Mouse (Mus musculus) heart, embryonic 14.5 days (tissue): Measurements from ENCODE around the gene Snx29. TPM values are rescaled to one million over a fixed set of nuclear protein-coding genes. Genes with fewer than 3 reads are reported as not detected.

Experiments
- ATAC-seq: fragments of 200-750 bp; cut with Nextera tagmentation; 2 replicates; pipeline ENCODE4 v1.8.0; 2017; ENCODE audit warnings: low read depth, moderate TSS enrichment; ENCODE audit not compliant: insufficient number of reproducible peaks, insufficient read depth, low FRiP score
- H3K27ac ChIP-seq, 2 experiments: fragments of 200-500 bp in 1 of 2; fragments of 300-500 bp in 1 of 2; sonication (generic) in 1 of 2; replicated peaks in 1 of 2; 2 replicates each; pipeline ENCODE4 v1.5.1; 2012 to 2014; ENCODE audit warnings: low read depth in 2 of 2, low read length in 2 of 2, control low read depth in 1 of 2, mild to moderate bottlenecking in 1 of 2, mixed read lengths in 1 of 2; ENCODE audit not compliant: control insufficient read depth in 1 of 2, insufficient read depth in 1 of 2
- H3K27me3 ChIP-seq: fragments of 300-500 bp; sonication (generic); 2 replicates; pipeline ENCODE4 v1.6.1; 2014; ENCODE audit warnings: mild to moderate bottlenecking, low read length, control low read depth; ENCODE audit not compliant: control insufficient read depth, insufficient read depth
- H3K36me3 ChIP-seq: fragments of 300-500 bp; sonication (generic); 2 replicates; pipeline ENCODE4 v1.6.1; 2014; ENCODE audit warnings: mild to moderate bottlenecking, control low read depth, low read length, mixed read lengths; ENCODE audit not compliant: control insufficient read depth, insufficient read depth
- H3K4me1 ChIP-seq, 2 experiments: fragments of 200-500 bp in 1 of 2; fragments of 300-500 bp in 1 of 2; sonication (generic) in 1 of 2; 2 replicates each; pipeline ENCODE4 v1.6.1; 2012 to 2014; ENCODE audit warnings: low read length in 2 of 2, control low read depth in 1 of 2, mixed read lengths in 1 of 2; ENCODE audit not compliant: control insufficient read depth in 2 of 2, insufficient read depth in 2 of 2
- H3K4me2 ChIP-seq: fragments of 300-500 bp; sonication (generic); 2 replicates; pipeline ENCODE4 v1.6.1; 2014; ENCODE audit warnings: mild to moderate bottlenecking, low read length
- H3K4me3 ChIP-seq, 2 experiments: fragments of 200-500 bp in 1 of 2; fragments of 300-500 bp in 1 of 2; sonication (generic) in 1 of 2; 2 replicates each; pipeline ENCODE4 v1.5.1; 2012 to 2014; ENCODE audit warnings: low read length in 2 of 2, mild to moderate bottlenecking in 2 of 2, control low read depth in 1 of 2, low read depth in 1 of 2, moderate library complexity in 1 of 2; ENCODE audit not compliant: control insufficient read depth in 1 of 2, insufficient read depth in 1 of 2
- H3K9ac ChIP-seq: fragments of 300-500 bp; sonication (generic); 2 replicates; pipeline ENCODE4 v1.6.1; 2014; ENCODE audit warnings: mild to moderate bottlenecking, low read length
- H3K9me3 ChIP-seq: fragments of 300-500 bp; sonication (generic); 2 replicates; pipeline ENCODE4 v1.6.1; 2016; ENCODE audit warnings: low read length, control low read depth; ENCODE audit not compliant: control insufficient read depth
- WGBS: fragments of 180-500 bp; shearing (Covaris S2); extraction: QIAGEN DNeasy Blood & Tissue Kit; methylation state at CpG from one replicate; pipeline ENCODE4 v1.1.7; 2014; 5-methylcytosine and 5-hydroxymethylcytosine counted together
- polyA plus RNA-seq: library from polyadenylated mRNA; unstranded; fragments of >200 nt; fragmentation: Nextera tagmentation; extraction: Ambion mirVana; gene quantifications from 2 replicates; pipeline ENCODE4 v1.2.1, GENCODE M21; 2014

The Snx29 gene
- polyA plus RNA-seq, 1 experiment from 2014 or later: 7.7 TPM

- peaks cover 2 to 8% of the 10 kb centered on the region in 2 experiments; a peak in 3 of 4 replicates for H3K4me1 ChIP-seq
- no peak overlapping the region for H3K27ac ChIP-seq
- ATAC-seq: no peak
- H3K4me3 ChIP-seq: no peak overlapping the region
- no peaks in the 10 kb centered on the region for H3K36me3 ChIP-seq
- H3K9me3 ChIP-seq: no peaks in the 10 kb centered on the region
- WGBS: 56% methylated on average over 1 of the region's 1 CpGs
- H3K9ac ChIP-seq: no peak overlapping the region
- H3K27me3 ChIP-seq: no peaks in the 10 kb centered on the region
- no peak overlapping the region for H3K4me2 ChIP-seq
Observed at GRCm38 (mm10) chr16:11638739-11639138, 316.0 kb downstream of the Snx29 start.

GRCm38 (mm10) chr16:11639936-11640335 lies 317.2 kb downstream of the Snx29 start:
- Histone ChIP-seq H3K4me1 (peaks cover 2 to 8% of the 10 kb centered on the region in 2 experiments; a peak in 3 of 4 replicates), H3K4me2 (no peak overlapping the region), H3K27ac (no peak overlapping the region), H3K36me3 (no peaks in the 10 kb centered on the region), H3K27me3 (no peaks in the 10 kb centered on the region), H3K4me3 (no peak overlapping the region), H3K9me3 (no peaks in the 10 kb centered on the region), H3K9ac (no peak overlapping the region)
- WGBS: 93% methylated on average over 8 of the region's 8 CpGs
- no peak for ATAC-seq

- H3K4me2 ChIP-seq: no peak overlapping the region
- no peak overlapping the region for H3K4me3 ChIP-seq
- no peak overlapping the region for H3K27ac ChIP-seq
- no peaks in the 10 kb centered on the region for H3K9me3 ChIP-seq
- H3K9ac ChIP-seq: no peak overlapping the region
- H3K4me1 ChIP-seq: peaks cover 2 to 4% of the 10 kb centered on the region in 2 experiments; a peak in 3 of 4 replicates
- ATAC-seq: no peak
- no peaks in the 10 kb centered on the region for H3K27me3 ChIP-seq
- no peaks in the 10 kb centered on the region for H3K36me3 ChIP-seq
- WGBS: 40% methylated on average over 6 of the region's 6 CpGs
Observed at GRCm38 (mm10) chr16:11643603-11644002, 320.9 kb downstream of the Snx29 start.

- no peak overlapping the region for H3K27ac ChIP-seq
- no peak overlapping the region for H3K4me3 ChIP-seq
- H3K9me3 ChIP-seq: no peaks in the 10 kb centered on the region
- no peak overlapping the region for H3K4me2 ChIP-seq
- 72% methylated on average over 2 of the region's 2 CpGs for WGBS
- no peak for ATAC-seq
- no peak overlapping the region for H3K9ac ChIP-seq
- no peaks in the 10 kb centered on the region for H3K27me3 ChIP-seq
- H3K4me1 ChIP-seq: peaks cover 2 to 4% of the 10 kb centered on the region in 2 experiments; a peak in 3 of 4 replicates
- no peaks in the 10 kb centered on the region for H3K36me3 ChIP-seq
Observed at GRCm38 (mm10) chr16:11644399-11644798, 321.7 kb downstream of the Snx29 start.

- Histone ChIP-seq H3K36me3 (no peaks in the 10 kb centered on the region), H3K9me3 (no peaks in the 10 kb centered on the region), H3K27ac (no peak overlapping the region), H3K9ac (no peak overlapping the region), H3K4me1 (peaks cover 2 to 4% of the 10 kb centered on the region in 2 experiments; a peak in 3 of 4 replicates), H3K4me3 (no peak overlapping the region), H3K4me2 (no peak overlapping the region), H3K27me3 (no peaks in the 10 kb centered on the region)
- 36% methylated on average over 4 of the region's 4 CpGs for WGBS
- ATAC-seq: no peak
Observed at GRCm38 (mm10) chr16:11645668-11646067, 323.0 kb downstream of the Snx29 start.

GRCm38 (mm10) chr16:11646745-11647289 lies 324.1 kb downstream of the Snx29 start:
- no peak for ATAC-seq
- Histone ChIP-seq H3K9ac (no peak overlapping the region), H3K36me3 (no peaks in the 10 kb centered on the region), H3K4me1 (peaks cover 2 to 4% of the 10 kb centered on the region in 2 experiments; a peak in 3 of 4 replicates), H3K27me3 (no peaks in the 10 kb centered on the region), H3K4me3 (no peak overlapping the region), H3K27ac (no peak overlapping the region), H3K4me2 (no peak overlapping the region), H3K9me3 (no peaks in the 10 kb centered on the region)
- 80% methylated on average over 4 of the region's 4 CpGs for WGBS

GRCm38 (mm10) chr16:11648169-11648688 lies 325.5 kb downstream of the Snx29 start:
- no peak overlapping the region for H3K27ac ChIP-seq
- WGBS: 60% methylated on average over 1 of the region's 1 CpGs
- ATAC-seq: no peak

More at GRCm38 (mm10) chr16:11648169-11648688, 325.5 kb downstream of the Snx29 start:
- Histone ChIP-seq H3K4me3 (no peak overlapping the region), H3K9me3 (no peaks in the 10 kb centered on the region), H3K4me1 (peaks cover 2 to 4% of the 10 kb centered on the region in 2 experiments; a peak in 3 of 4 replicates), H3K36me3 (no peaks in the 10 kb centered on the region), H3K27me3 (no peaks in the 10 kb centered on the region), H3K4me2 (no peak overlapping the region), H3K9ac (no peak overlapping the region)
